Comparison of ENCODE assay signal across 14 mouse cellular contexts in the genomic region with DNA sequence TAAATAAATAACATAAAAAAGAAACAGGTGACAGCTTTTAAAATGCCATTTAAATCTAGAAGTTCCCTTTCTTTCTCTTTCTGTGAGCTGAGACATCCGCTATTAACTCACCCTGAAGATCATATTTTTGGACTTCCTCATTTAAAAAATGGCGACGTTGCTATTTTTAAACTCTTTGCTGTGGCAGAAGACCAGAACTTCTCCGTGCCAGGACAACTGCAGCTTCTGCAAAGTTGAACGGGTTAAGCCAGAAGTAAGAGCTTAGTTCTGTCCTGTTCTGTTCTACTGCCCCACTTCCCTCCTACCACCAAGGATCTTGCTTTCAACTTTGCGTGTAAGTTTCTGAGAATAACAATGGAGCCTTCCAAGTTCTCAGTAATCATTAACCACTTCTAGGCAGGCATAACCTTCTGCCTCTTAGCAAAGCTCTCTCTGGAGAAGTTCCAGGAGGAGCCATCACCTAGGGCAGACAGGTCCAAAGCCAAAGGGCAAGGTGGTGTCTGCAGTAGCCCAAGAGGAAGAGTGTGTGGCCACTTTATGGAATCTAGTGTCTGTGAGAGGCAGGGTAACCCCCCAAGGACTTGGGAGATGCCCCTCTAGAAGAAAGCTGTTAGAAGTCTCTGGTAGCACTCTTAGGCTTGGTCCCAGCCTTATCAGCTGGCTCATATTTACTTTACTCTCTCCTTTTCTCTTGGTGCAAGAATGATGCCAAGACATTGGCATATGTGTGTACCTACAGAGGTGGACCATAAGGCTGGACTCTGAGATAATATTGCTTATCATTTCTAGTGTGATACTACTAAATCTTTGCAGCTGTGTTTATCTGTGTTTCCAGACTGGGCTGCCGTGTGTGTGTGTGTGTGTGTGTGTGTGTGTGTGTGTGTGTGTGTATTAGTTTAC.
A peak's percentile ranks its signal among the peaks of the same experiment; 100 is the strongest.
DNase-seq lines count a peak whose midpoint lies in the region; ATAC-seq and TF ChIP-seq lines count a peak whose summit lies in the region.
"Had no signal": no experiment of that assay in that cellular context is flagged by ENCODE, and none has a peak within 500 bp of the region (broad histone marks: within the 10 kb centered on the region; RNA-seq: fewer than 3 reads in every experiment).

No protein-coding gene starts in this region.

- peak; percentile 35 for ATAC-seq in Patski
- ATAC-seq: hindbrain, embryonic 16.5 days; midbrain, embryonic 15.5 days had no signal

- DNase-seq in 416B (ENCODE audit: low read depth), result peak; percentile 17
- DNase-seq in Patski (ENCODE audit: low read depth, low spot score), result peak; percentile 68
- peak; percentile 94 for DNase-seq in kidney, adult 9 months
- no peak for DNase-seq in embryo, embryonic 10 days (ENCODE audit: low spot score)
- DNase-seq in right cerebral cortex, postnatal 36 days (ENCODE audit: low spot score in 2 of 2), result no peak
- no peak for DNase-seq in gastrocnemius, postnatal 25 days
- no peak for DNase-seq in thymus, postnatal 0 days (ENCODE audit: low spot score)
- DNase-seq: thymus, postnatal 25 days had no signal

- TF ChIP-seq CTCF in Patski (IDR thresholded peaks at IDR 0.05), result no peak

- H3K36me3 ChIP-seq in macrophage (ENCODE audit: inconsistent target), result no peaks in the 10 kb centered on the region
- H3K36me3 ChIP-seq: embryonic facial prominence, embryonic 12.5 days; G1E; limb, embryonic 10.5 days; midbrain, embryonic 15.5 days had no signal

- H3K4me3 ChIP-seq in macrophage (ENCODE audit: inconsistent target), result no peak overlapping the region
- H3K4me3 ChIP-seq: embryonic facial prominence, embryonic 12.5 days; limb, embryonic 10.5 days; midbrain, embryonic 15.5 days had no signal

- no peaks in the 10 kb centered on the region for H3K79me2 ChIP-seq in macrophage (ENCODE audit: inconsistent target)

- peak overlapping the region; percentile 75 for H3K27ac ChIP-seq in macrophage
- H3K27ac ChIP-seq: embryonic facial prominence, embryonic 12.5 days; limb, embryonic 10.5 days; midbrain, embryonic 15.5 days had no signal

- POLR2A ChIA-PET in Patski (lab: Charles Lee), result interaction anchor here (0.6 to 0.9 kb wide), 2 partner anchors 8 to 187 kb away, joined by 3 read pairs; no protein-coding TSS in a partner anchor

- 12% methylated on average over 7 of the region's 7 CpGs for WGBS in macrophage (ENCODE audit: missing documents)

- no peaks in the 10 kb centered on the region for H3K27me3 ChIP-seq in Patski
- H3K27me3 ChIP-seq: embryonic facial prominence, embryonic 12.5 days; midbrain, embryonic 15.5 days had no signal

- CTCF ChIA-PET in Patski (lab: Charles Lee), result interaction anchor here (1.1 to 1.2 kb wide), 3 partner anchors 16 to 221 kb away, joined by 3 to 4 read pairs (median 3); no protein-coding TSS in a partner anchor

- in situ Hi-C loops in Patski (cut with MboI; ENCODE audit: low pct_unique_long_range_greater_than_20kb), result no loop called here

Comparison
In these comparisons a context has a peak if more than half of its experiments do, and no peak if none do; other contexts are left out.
1. DNase-seq: peak in 416B (single experiment), Patski (single experiment) and kidney, adult 9 months (single experiment); none in embryo, embryonic 10 days (single experiment), right cerebral cortex, postnatal 36 days (0 of 2), gastrocnemius, postnatal 25 days (single experiment) and thymus, postnatal 0 days (single experiment).